Mouse (Mus musculus): ENCODE measurements around the gene Hus1.

DNA sequence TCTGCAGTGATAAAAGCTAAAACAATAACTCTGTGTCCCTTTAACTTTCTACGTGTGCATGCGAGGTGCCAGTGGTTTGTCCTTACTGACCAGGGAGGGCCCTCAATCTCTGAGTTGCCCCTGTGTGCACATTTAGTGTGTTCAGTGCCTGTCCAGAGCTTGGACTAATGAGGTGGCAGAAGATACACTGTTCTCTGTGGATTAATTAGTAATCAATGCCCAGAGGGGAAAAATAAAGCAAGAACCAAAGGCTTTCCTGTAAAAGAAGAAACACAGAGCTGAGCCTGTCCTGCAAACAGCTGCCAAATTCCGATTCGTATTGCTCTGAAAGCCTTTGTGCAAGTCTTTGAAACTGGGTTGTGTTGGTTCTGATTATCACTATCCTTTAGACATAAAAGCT lies 39.2 kb upstream of the Hus1 start:
- TF ChIP-seq EP300 (IDR thresholded peaks at IDR 0.05) (no peak), CTCF (IDR thresholded peaks at IDR 0.05) (no peak)
